Mouse (Mus musculus): ENCODE results near the gene Elmo3.

DNA sequence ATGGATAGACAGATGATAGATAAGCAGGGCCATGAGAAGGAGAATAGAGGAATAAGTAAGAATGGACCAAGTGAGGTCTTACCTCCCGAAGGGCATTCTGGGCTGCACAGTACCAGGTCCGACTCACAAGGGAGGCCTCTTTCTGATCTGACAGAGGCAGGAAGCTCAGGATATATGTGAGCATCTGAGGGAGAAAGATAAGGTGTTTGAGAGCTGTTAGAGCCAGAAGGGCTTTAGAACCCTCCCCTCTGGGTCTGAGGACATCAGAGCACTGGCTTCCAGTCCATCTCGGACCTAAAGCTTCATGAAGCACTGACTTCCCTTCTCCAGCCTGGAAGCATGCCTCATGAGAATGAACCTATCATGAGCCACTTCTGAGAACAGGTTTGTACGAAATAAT lies 17.8 kb downstream of the Elmo3 start:
- TF ChIP-seq HCFC1 (IDR thresholded peaks at IDR 0.05; ENCODE audit: low read depth, low read length) (no peak), ELF1 (IDR thresholded peaks at IDR 0.05; ENCODE audit: low read depth, low read length) (no peak), TCF12 (IDR thresholded peaks at IDR 0.05; ENCODE audit: low read depth, low read length) (peak; percentile 83)

Measured in MEL (cell line).